Mouse (Mus musculus) myocyte (in vitro differentiated cells): ENCODE measurements at regions not wholly inside any gene's neighbourhood (a gene's known extent, or its start where the extent isn't known, plus 50 kb on each side); places are given as distances from the start of the nearest gene placed in this dataset.

ENCODE experiments used
- H3K27me3 ChIP-seq: one replicate; pipeline ENCODE4 v1.6.1; 2011; ENCODE audit not compliant: control insufficient read depth, insufficient read depth, insufficient read length
- H3K36me3 ChIP-seq: one replicate; pipeline ENCODE4 v1.6.1; 2011; ENCODE audit not compliant: control insufficient read depth, insufficient read depth
- H3K4me2 ChIP-seq: one replicate; pipeline ENCODE4 v1.6.1; 2011; ENCODE audit warnings: low read depth, control low read depth
- H3K4me3 ChIP-seq: one replicate; pipeline ENCODE4 v1.5.1; 2011; ENCODE audit warnings: mild to moderate bottlenecking, control low read depth, moderate library complexity
- H3K79me2 ChIP-seq: one replicate; pipeline ENCODE4 v1.6.1; 2011; ENCODE audit not compliant: control insufficient read depth, insufficient read depth
- H3ac ChIP-seq: one replicate; pipeline ENCODE4 v1.6.1; 2011; ENCODE audit not compliant: control insufficient read depth, insufficient read length
- CEBPB ChIP-seq: IDR thresholded peaks from 2 replicates; pipeline ENCODE4 v1.6.1; 2011; ENCODE audit warnings: mild to moderate bottlenecking, moderate library complexity; ENCODE audit not compliant: poor library complexity, insufficient read depth, severe bottlenecking
- E2F4 ChIP-seq: IDR thresholded peaks from one replicate; pipeline ENCODE4 v1.6.1; 2011; ENCODE audit warnings: mild to moderate bottlenecking, control low read depth, moderate library complexity; ENCODE audit not compliant: insufficient read depth
- MAX ChIP-seq: IDR thresholded peaks from one replicate; pipeline ENCODE4 v1.6.1; 2011; ENCODE audit warnings: low read depth, mild to moderate bottlenecking, control low read depth
- MYOD1 ChIP-seq, 3 experiments: IDR thresholded peaks; one replicate each; pipeline ENCODE4 v1.6.1; 2011; ENCODE audit warnings: control low read depth in 2 of 3, low read depth in 2 of 3, mild to moderate bottlenecking in 2 of 3, moderate library complexity in 1 of 3; ENCODE audit not compliant: insufficient read length in 2 of 3, control insufficient read depth in 1 of 3
- MYOG ChIP-seq, 3 experiments: IDR thresholded peaks; one replicate each; pipeline ENCODE4 v1.6.1; 2011; ENCODE audit warnings: control low read depth in 2 of 3, low read depth in 2 of 3, mild to moderate bottlenecking in 2 of 3; ENCODE audit not compliant: insufficient read length in 2 of 3, control insufficient read depth in 1 of 3, insufficient read depth in 1 of 3
- POLR2A ChIP-seq: IDR thresholded peaks from one replicate; pipeline ENCODE4 v1.6.1; 2011; ENCODE audit warnings: low read depth, mild to moderate bottlenecking, control low read depth, moderate library complexity; ENCODE audit not compliant: insufficient read length
- POLR2AphosphoS2 ChIP-seq: IDR thresholded peaks from one replicate; pipeline ENCODE4 v1.6.1; 2011; ENCODE audit warnings: low read depth, control low read depth; ENCODE audit not compliant: insufficient read length
- REST ChIP-seq: IDR thresholded peaks from one replicate; pipeline ENCODE4 v1.6.1; 2011; ENCODE audit warnings: mild to moderate bottlenecking, control low read depth, moderate library complexity; ENCODE audit not compliant: insufficient read depth, insufficient read length
- SRF ChIP-seq: IDR thresholded peaks from one replicate; pipeline ENCODE4 v1.6.1; 2011; ENCODE audit warnings: low read depth; ENCODE audit not compliant: control insufficient read depth, insufficient read length
- TCF12 ChIP-seq: IDR thresholded peaks from one replicate; pipeline ENCODE4 v1.6.1; 2011; ENCODE audit warnings: mild to moderate bottlenecking, control low read depth; ENCODE audit not compliant: poor library complexity, insufficient read depth, severe bottlenecking
- TCF3 ChIP-seq: IDR thresholded peaks from one replicate; pipeline ENCODE4 v1.6.1; 2011; ENCODE audit warnings: low read depth, control low read depth; ENCODE audit not compliant: insufficient read length
- USF1 ChIP-seq: IDR thresholded peaks from one replicate; pipeline ENCODE4 v1.6.1; 2011; ENCODE audit warnings: low read depth, mild to moderate bottlenecking, control low read depth, moderate library complexity

GRCm38 (mm10) chr6:51103236-51103635, 329.2 kb upstream of the Nfe2l3 start:
- Histone ChIP-seq H3K27me3 (peaks cover 4% of the 10 kb centered on the region), H3K4me2 (no peak overlapping the region), H3K79me2 (no peaks in the 10 kb centered on the region), H3K4me3 (no peak overlapping the region), H3ac (no peak overlapping the region), H3K36me3 (no peaks in the 10 kb centered on the region)
- TF ChIP-seq USF1, result no peak
- TF ChIP-seq POLR2A, result no peak
- no peak for TF ChIP-seq MAX
- TF ChIP-seq POLR2AphosphoS2, result no peak
- TF ChIP-seq TCF12, result no peak
- TF ChIP-seq MYOD1 (IDR thresholded peaks at IDR 0.05; ENCODE audit: control insufficient read depth in 1 of 3, insufficient read length in 2 of 3, low read depth in 2 of 3), result no peak

DNA sequence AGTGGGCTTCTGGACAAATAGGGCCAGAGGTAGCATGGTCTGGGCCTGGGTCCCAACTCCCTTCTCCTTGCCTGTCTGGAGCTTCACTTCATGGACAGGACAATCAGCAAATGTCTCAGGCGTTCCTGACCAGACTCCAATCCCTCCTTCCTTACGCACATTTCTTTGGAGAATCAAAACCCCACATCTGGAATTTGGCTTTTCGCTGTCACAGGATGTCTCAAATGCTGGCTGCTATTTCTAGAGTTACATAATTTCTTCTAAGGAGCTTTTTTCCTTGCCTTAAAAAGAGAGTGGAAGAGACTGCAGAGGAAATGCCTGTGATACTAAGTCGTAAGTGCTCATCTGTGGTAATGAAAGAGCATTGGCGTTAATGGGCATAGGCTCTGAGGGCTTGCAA, 328.1 kb upstream of the Nfe2l3 start:
- no peak overlapping the region for H3ac ChIP-seq
- no peaks in the 10 kb centered on the region for H3K79me2 ChIP-seq
- no peak overlapping the region for H3K4me2 ChIP-seq
- no peak overlapping the region for H3K4me3 ChIP-seq
- H3K27me3 ChIP-seq, result peaks cover 4% of the 10 kb centered on the region
- H3K36me3 ChIP-seq, result no peaks in the 10 kb centered on the region
- TF ChIP-seq REST, result no peak
- no peak for TF ChIP-seq E2F4
- no peak for TF ChIP-seq POLR2A
- TF ChIP-seq MYOG (IDR thresholded peaks at IDR 0.05; ENCODE audit: control insufficient read depth in 1 of 3, insufficient read depth in 1 of 3, insufficient read length in 2 of 3, low read depth in 2 of 3), result no peak
- TF ChIP-seq SRF, result no peak
- TF ChIP-seq CEBPB, result no peak
- no peak for TF ChIP-seq TCF3
- no peak for TF ChIP-seq MYOD1 (IDR thresholded peaks at IDR 0.05; ENCODE audit: control insufficient read depth in 1 of 3, insufficient read length in 2 of 3, low read depth in 2 of 3)
- no peak for TF ChIP-seq TCF12

DNA sequence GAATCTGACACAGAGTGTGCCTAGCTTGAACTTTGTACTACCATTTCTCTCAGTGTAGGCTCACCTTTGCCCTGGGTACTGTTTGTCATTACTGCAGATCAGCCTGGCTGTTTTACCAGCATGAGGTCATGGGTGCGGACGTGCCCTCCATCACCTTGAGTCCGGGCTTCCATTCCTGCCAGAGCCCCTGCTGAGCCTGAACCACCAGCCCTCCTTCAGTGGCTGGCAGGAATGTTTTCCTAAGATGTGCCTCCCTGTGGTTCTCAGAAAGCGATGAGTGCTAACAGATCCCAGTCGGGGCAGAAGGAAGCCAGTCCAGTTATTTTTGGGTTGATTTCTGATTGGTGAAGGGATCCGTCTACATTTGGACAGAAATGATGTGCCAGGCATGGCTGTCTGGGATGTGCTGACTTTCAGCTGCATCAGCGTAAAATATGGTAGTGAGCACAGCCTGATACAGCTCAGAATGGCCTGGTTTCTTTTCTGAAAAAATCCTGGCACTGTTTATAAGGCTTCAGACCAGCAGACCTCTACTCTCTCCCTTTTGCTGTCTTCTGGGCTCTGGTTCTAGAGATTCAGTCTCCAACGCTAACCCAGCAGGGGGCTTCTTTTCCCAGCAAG, 324.0 kb upstream of the Nfe2l3 start:
- H3K4me3 ChIP-seq, result no peak overlapping the region
- peaks cover 4% of the 10 kb centered on the region for H3K27me3 ChIP-seq
- H3K36me3 ChIP-seq, result no peaks in the 10 kb centered on the region
- H3ac ChIP-seq, result no peak overlapping the region
- no peak for TF ChIP-seq MAX
- no peak for TF ChIP-seq TCF3
- TF ChIP-seq MYOD1 (IDR thresholded peaks at IDR 0.05; ENCODE audit: control insufficient read depth in 1 of 3, insufficient read length in 2 of 3, low read depth in 2 of 3), result no peak
- no peak for TF ChIP-seq USF1
- no peak for TF ChIP-seq POLR2AphosphoS2
- no peak for TF ChIP-seq CEBPB
- TF ChIP-seq REST, result no peak
- TF ChIP-seq TCF12, result no peak
- TF ChIP-seq SRF, result no peak
- TF ChIP-seq POLR2A, result no peak
- no peak for TF ChIP-seq MYOG (IDR thresholded peaks at IDR 0.05; ENCODE audit: control insufficient read depth in 1 of 3, insufficient read depth in 1 of 3, insufficient read length in 2 of 3, low read depth in 2 of 3)
- no peak for TF ChIP-seq E2F4
- H3K4me2 ChIP-seq, result no peak overlapping the region
- no peaks in the 10 kb centered on the region for H3K79me2 ChIP-seq

DNA sequence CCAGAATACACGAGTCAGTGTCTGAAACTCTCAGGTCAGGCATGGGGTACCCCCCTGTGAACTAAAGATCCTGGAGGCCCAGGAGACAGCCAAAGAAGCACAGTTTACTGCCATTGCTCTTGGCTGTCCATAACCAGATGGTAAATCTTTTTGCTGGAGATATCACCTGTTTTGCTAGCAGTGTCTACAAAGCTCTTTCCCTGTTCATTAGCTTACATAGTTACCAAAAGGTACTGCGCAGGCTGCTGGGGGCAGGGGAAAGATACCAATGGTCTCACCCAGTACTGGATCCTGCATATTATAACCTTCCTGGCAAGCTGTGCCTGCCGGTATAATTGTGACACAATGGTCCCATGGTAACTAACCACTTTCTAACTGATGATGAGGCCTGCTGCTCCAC, 321.9 kb upstream of the Nfe2l3 start:
- TF ChIP-seq MYOG (IDR thresholded peaks at IDR 0.05; ENCODE audit: control insufficient read depth in 1 of 3, insufficient read depth in 1 of 3, insufficient read length in 2 of 3, low read depth in 2 of 3) (no peak), SRF (no peak), MAX (no peak), POLR2AphosphoS2 (no peak), USF1 (no peak), REST (no peak), MYOD1 (IDR thresholded peaks at IDR 0.05; ENCODE audit: control insufficient read depth in 1 of 3, insufficient read length in 2 of 3, low read depth in 2 of 3) (no peak), CEBPB (no peak), TCF3 (no peak), E2F4 (no peak), POLR2A (no peak), TCF12 (no peak)
- Histone ChIP-seq H3K36me3 (no peaks in the 10 kb centered on the region), H3ac (no peak overlapping the region), H3K4me2 (no peak overlapping the region), H3K4me3 (no peak overlapping the region), H3K79me2 (no peaks in the 10 kb centered on the region), H3K27me3 (peaks cover 4% of the 10 kb centered on the region)
